Mouse (Mus musculus) kidney, adult 9 months (tissue): ENCODE data around the gene Kcnn4.
"Not testable (repeated sequence)": the region's sequence is repeated elsewhere in the genome, so short reads cannot be mapped to it uniquely, and the experiment has no call there.

Source experiments
- DNase-seq: peaks from one replicate; pipeline ENCODE4 v3.0.0; 2022

The Kcnn4 gene

DNA sequence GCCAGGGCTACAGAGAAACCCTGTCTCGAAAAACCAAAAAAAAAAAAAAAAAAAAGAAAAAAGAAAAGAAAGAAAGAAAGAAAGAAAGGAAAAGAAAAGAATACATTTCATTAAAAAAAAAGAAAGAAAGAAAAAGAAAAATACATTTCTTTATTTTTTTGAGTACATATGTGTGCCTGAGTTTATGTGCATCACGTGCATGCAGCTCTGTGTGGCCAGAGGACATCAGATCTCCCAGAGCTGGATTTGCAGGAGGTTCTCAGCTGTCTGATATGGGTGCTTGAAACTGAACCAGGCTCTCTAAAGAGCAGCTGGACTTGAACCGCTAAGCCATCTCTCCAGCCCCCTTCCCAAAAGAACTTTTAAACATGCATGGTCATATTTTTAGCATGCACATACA lies 24.0 kb downstream of the Kcnn4 start:
- no peak for DNase-seq

DNA sequence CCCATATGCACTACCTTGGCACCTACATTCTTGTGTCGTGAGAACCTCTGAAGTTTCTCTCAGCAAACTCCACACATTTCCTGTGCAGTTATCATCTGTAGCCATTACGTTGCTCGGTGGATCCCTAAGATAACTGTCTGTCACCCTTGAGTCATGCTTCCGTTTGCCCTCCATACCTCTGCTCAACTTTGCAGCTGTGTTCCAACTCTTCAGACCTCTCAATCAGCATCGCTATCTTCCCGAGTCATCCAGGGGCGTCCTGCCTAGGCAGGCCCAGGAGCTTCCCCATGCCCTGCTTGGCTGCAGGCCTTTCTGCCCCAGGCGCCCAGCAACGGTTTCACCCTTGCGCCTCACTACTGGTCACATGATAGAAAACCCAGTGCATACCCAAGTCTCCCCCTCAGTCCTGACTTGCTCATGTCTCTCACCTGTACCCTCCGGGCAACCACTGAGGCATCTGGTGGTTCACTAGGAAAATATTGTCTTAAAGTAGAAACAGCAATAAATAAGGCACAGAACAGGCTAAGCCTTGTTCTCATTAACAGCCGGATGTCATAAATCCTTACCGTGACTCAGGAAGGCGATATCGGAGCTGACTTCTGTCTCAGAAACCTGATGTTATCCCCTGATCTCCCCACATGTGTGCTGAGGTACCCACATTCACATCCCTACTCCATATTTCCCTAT lies 24.6 kb downstream of the Kcnn4 start:
- no peak for DNase-seq

DNA sequence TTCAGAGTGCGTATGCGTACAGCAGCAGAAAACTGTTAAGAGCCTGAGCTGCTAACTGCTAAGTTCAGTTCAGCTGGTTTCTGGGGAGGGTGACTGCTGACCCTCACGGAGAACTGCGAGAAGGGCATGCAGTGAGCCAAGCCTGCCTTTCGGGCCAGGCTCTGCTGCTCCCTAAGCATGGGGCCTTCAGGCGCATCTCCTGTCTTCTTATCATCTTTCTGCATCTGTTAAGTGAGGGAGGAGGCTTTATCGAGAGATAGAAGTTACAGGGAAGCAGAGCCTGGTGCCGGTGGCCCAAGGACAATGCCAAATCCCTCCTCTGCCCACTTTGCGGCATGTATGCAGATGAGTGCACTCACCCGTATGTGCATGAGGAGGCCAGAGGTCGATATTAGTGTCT lies 26.8 kb downstream of the Kcnn4 start:
- DNase-seq: no peak

DNA sequence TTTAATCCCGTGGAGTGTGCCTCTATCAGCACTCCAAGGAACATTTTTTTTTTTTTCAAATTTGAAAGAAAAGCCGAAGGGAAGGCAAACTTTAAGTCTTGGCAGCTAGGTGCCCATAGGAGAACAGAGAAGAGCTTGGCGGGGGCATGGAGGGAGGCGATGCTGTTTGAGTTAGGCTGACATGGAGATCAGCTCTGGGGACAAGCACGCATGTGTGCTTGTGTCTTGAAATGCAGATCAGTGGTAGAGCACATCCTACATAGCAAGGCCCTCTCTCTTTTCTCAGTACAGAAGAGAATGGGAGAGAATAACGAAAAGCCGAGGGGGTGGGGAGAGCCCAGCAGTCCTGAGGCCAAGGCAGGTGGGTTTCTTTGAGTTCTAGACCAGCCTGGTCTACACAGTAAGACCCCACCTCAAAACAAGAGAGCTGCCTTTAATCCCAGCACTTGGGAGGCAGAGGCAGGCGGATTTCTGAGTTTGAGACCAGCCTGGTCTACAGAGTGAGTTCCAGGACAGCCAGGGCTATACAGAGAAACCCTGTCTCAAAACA lies 28.4 kb downstream of the Kcnn4 start:
- no peak for DNase-seq

DNA sequence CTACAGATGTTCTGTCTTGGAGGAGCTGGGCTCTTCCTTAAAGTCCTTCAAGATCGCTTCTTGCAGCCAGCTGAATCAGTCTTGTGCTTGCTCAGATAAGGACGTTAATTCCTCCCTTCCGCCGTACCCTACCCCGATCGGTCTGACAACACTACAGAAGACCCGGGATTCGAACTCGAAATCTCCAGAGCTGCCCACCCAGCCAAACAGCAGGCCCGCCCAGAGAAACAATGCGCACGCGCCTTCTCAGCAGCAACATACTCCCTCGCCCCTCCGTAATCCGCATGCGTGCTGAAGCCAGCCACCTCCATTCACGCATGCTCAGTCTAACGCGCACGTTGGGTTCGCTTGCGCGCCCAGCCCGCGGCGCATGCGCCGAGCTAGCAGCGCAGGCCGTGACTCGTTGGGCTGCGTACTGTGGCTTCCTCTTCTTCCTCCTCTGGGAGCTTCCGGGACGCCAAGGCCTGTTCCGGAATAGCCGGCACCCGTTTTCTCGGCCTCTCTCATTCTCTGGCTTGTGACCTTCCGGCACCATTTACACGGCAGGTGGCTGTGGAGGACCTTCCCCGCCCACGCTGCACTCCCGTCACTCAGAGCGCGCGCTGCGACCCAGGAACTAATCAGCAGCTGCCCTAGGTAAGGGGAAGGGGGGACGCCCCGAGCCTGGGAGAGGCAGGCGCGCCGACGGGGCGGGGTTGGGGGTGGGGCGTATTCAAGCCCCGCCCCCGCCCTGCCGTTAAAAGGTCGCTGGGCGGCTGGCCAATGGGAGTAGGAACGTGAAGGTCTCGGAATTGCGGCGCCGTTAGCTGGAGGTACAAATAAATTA lies 29.4 kb downstream of the Kcnn4 start, which contains the start of gene Smg9:
Gene Smg9, plus strand, starts transcription at position 364 of the 826 bp plus-strand sequence.
- peak; percentile 98 for DNase-seq

DNA sequence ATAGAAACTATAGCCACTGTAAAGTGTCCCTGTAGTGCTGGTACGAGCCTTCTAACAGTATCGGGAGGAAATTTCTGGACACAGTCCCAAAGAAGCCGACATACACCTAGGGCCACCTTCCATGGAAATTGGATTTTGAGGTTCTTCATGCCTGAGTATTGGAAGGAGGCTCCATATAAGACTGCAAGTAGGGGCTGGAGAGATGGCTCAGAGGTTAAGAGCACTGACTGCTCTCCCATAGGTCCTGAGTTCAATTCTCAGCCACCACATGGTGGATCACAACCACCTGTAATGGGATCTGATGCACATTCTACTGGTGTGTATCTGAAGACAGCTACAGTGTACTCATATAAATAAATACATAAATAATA lies 30.0 kb downstream of the Kcnn4 start:
- no peak for DNase-seq

DNA sequence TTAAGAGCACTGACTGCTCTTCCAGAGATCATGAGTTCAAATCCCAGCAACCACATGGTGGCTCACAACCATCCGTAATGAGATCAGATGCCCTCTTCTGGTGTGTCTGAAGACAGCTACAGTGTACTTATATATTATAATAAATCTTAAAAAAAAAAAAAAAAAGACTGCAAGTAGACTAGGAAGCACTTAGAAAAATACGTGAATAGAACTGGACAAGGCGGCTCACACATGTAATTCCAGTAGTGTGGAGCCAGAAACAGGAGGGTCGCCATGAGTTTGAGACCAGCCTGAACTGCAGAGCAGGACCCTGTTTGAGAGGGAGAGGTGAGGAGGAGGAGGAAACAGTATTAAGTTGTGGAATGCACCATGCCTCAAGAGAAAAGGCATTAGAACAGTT lies 30.4 kb downstream of the Kcnn4 start:
- not testable (repeated sequence) for DNase-seq

DNA sequence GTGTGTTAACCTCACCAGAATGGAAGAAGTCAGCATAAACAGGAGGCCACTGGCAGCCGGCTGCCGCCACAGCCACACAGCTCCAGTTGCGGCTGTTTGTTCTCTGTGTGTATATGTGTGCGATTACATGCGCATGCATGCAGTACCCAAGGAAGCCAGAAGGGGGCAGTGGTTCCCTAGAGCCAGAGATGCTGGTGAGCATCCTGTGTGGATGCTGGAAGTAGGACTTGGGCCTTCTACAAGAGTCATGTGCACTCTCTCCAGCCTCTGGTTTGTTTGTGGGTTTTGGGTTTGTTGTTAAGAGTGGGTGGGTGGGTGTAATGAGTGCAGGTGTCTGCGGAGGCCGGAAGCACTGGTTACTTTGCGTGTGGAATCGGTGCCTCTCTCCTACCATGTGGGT lies 32.8 kb downstream of the Kcnn4 start:
- no peak for DNase-seq

DNA sequence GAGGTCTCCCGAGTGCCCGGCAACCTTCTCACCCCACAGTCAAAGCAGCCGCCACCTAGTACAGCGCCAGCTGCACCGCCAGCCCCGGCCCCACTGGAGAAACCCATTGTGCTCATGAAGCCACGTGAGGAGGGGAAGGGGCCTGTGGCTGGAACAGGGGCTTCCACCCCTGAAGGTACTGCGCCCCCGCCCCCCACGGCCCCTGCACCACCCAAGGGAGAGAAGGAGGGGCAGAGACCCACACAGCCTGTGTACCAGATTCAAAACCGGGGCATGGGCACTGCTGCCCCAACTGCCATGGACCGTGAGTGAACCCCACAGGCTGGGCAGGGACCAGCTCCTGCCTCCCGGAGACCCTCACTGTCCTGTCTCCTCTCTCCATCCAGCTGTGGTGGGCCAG lies 35.6 kb downstream of the Kcnn4 start:
- no peak for DNase-seq

DNA sequence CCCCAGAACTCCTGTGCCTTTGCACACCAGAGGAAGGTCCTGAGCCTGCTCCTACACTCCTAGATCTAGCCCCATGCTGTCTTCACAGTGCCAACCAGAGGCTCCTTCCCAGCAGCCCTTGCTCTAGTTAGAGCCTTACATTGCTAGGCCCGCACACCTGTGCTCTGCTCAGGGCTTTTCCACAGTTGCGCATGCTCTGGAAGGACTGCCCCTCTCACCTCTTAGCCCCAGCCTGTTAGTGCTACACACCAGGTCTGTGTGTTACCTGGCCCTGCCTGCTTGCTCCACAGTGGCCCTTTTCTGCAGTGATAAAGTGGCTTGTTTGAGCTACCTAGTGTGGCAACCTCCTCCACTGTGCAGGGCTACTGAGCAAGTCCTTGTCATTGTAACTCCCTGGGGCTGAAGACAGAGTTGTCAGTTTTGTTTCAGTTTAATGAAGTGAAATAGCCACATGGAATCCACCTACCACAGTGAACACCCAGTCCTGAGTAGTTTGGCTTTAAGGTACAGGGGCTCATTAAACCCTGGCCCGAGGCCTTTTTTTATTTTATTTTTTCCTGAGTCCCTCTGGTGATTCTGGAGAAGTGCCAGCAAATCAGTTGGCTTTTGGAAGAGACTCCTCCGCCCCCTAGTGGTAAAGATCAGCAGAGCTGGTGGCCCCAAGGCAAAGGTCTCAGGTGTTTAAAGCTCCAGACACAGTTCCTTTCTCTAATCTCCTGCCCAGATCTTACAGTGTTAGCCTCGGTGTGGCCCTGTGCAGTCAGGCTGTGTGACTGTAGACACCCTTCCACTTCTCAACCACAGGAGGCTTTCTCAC lies 36.7 kb downstream of the Kcnn4 start:
- peak; percentile 87 for DNase-seq

DNA sequence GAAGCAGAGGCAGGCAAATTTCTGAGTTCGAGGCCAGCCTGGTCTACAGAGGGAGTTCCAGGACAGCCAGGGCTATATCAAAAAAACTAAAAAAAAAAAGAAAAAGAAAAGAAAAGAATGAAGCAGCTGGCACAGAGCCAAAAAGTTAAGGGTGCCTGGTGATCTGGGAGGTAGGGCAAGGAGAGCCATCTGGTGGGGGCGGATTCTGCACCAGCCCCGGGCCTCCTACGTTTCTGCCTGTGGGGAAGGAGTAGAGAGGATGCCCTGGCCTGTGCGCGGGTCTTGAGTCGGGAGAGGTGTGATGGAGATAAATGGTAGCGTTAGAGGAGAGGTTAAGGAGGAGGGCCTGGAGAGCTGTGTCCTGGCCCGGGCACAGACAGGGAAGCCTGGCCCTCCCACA lies 38.1 kb downstream of the Kcnn4 start:
- DNase-seq: no peak

DNA sequence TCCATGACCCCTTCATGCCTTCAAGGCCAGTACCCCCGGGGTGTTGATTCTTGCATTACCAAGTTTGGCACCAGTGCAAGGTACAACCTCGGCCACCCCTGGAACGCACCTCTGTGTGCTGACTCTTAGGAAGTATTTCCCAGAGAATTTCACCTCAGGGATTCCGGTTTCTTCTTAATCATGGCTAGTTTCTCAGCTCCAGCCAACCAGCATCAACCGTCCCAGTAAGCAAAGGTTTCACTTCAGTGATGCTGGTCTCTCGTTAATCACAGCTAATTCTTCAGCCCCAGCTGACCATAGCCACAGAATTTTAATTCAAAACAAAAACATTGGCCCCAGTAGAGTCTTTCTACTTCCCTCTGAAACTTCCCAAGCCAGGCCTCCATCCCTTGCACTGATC lies 40.1 kb downstream of the Kcnn4 start:
- no peak for DNase-seq

DNA sequence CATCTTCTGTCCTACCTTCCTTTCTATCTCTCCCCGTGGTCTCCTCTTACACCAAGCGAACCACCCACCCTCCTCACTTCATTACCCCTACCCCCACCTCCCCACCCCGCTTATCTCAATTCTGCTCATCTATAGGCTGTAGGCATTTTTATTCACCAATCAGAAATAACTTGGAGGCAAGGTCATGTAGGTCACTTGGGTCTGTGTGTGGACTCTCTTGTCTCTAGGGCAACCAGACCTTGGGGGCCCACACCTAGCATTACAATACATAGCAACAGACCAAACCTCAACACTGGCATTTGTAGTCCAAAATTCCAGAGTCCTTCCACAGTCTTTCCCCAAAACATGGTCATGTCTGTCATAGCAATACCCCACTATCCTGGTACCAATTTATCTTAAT lies 40.8 kb downstream of the Kcnn4 start:
- DNase-seq: no peak

DNA sequence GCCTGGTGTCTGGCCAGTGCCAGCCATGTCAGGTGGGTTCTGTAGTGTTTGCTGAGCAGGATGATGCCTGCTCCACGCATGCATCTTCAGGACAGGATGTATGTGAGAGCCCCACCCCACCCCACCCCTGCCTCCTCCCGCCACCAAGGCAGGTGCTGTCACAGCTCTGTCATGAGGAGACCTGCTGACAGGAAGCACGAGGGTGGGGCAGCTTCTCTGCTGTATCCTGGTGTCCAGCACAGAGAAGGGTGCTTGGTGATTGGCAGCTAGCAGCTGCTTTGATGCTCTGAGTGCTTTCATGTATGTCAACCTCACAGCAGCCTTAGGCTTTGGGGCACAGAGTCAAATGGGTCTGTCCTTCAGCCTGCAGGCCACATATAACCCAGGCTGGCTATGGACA lies 43.6 kb downstream of the Kcnn4 start:
- no peak for DNase-seq

DNA sequence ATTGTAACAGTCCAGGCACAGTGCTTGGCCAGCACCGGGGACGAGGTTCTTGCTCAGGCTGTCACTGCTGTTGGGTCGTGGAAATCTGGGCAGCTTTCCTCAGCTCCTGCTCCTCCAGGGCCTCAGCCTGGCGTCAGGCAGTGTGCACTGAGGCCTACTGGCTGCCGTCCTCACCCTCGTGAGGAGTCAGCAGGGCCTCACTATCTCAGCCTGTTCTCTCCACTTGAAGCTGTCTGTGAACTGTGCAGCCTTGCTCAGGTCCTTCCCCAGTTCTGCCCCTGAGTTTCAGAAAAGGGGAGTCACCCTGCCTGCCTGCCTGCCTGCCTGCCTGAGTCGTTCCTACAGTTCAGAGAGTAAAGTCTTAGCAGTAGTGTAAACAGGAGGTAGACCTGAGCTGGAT lies 45.2 kb downstream of the Kcnn4 start:
- DNase-seq: no peak

DNA sequence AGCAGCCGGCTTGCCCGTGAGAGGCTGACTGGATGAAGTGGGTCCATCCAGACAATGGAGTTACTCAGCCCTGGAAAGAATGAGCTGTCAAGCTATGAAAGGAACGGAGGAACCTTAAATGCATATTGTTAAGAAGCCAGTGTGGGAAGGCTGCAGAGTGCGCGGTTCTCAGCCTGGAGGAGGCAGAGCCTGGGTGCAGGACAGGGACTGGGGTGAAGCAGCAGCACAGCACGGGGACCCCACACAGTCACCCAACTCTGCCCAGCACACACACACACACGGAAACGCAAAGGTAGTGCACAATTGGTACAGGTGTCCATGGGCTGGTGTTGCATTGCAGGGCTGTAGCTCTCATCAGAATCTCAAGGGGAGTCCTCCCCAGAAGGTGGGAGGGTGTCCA lies 49.5 kb downstream of the Kcnn4 start:
- DNase-seq: no peak

DNA sequence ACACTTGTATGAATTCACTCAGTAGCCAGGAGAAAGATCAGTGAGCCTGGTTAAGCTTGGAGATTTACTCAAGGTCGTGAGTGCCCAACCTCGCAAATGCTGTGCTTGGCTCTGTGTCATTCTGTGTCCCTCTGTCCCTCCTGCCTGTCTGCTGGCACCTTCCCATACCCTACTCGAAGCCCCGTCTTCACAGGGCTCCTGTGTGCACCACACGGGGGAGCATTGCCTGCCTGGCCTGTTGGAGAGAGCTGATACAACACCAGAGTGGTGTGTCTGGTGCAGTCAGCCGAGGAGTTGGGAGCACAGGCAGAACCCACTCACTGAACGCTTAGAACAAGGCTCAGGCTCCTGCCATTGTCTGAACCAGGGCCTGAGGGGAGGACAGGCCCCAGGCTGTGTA lies 51.6 kb downstream of the Kcnn4 start:
- DNase-seq: no peak

DNA sequence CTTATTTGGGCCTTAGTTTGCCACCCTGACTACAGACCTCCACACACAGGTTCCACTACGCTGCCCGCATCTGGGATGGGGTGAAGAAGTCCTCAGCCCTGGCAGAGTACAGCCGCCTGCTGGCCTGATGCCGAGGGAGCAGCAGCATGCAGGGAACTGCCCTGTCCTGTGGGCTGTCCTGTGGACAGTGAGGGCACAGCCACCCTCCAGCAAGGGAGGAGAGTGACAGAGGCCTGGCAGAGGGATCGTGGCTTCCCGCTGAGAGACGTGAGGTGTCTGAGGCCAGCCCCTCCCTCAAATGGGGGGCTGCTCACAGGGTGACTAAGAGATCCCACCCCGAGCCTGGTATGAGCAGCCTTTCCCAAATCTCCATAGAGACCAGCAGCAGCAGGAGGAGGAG lies 52.2 kb downstream of the Kcnn4 start:
- DNase-seq: no peak

DNA sequence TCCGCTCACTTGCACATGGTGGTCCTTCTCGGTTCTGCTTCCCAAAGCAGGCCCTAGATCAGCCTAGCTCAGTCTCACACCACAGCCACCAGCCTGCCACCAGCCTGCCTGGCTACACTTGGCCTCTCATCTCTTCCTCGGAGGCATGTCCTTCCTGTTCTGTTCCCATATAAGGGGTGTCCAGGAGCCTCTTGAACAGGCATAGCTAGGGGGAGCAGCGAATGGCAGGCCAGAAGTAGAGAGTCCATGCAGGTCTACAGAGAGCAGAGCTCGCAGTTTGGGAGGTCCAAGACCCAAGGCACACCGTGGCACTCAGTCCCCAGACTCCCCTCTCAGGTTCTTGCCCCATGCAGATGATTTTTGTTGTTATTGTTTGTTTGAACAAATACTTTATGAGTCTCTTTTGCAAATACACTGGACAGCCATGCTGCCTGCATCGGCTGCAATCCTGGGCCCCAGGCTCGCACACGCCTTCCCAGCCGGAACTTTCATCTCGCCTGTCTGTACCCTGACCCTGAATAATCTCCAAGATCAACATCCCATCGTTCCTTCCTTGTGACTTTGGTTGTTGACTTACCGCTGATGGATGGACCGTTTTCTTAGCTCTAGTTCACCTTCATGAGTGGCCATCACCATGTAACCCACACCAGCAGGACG lies 53.2 kb downstream of the Kcnn4 start:
- no peak for DNase-seq

DNA sequence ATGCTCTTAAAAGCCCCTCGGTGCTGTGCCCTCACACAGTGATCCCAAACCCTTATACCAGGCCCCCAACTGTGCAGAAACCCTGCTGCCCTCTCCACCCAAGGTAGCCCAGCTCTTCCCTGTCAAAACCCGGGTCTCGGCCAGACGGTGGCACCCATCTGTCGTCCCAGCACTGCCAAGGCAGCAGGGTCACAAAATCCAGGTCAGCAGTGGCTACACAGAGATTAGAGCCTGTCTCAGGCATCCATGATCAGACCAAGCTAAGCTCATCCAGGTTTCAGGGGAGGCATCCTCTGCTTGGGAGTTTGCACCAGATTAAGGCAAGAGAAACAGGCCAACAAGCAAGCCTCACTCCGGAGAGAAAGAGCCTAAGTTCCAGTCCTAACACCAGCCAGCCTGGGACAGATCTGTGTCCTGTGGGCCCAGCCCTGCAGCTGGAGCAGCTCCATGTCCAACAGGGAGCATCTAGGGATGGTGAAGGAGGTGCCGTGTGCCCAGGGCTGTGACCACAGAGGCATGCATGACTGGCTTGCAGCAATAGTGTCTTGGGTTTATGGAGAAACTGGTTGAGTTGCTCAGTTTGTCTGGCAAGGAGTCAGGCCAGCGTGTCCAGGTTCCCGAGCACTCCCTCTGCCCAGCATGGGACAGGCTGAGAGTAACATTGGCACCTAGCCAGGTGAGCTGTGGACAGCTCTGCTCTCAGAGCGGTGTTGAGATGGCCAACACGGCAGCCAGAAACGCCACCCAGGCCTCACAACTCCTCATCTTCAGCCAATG lies 54.1 kb downstream of the Kcnn4 start:
- DNase-seq: no peak

DNA sequence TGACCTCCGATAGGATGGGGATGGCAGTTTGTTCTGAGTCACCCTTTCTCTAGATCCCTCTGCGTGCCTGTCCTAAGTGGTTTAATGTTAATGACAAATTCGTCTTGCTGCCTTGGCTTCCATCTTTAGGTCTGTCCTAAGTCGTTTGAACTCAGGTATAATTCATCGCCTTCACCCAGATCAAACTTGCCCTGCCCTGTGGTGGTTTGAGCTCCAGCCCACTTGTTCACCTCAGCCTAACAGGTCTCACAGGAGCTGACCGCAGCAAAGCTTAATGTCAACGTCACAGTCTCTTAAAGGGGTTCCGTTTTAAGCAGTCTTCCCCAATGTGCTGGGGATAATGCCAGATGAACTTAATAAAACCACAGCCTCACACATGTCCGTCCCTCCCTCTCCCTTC lies 55.9 kb downstream of the Kcnn4 start:
- DNase-seq: no peak

DNA sequence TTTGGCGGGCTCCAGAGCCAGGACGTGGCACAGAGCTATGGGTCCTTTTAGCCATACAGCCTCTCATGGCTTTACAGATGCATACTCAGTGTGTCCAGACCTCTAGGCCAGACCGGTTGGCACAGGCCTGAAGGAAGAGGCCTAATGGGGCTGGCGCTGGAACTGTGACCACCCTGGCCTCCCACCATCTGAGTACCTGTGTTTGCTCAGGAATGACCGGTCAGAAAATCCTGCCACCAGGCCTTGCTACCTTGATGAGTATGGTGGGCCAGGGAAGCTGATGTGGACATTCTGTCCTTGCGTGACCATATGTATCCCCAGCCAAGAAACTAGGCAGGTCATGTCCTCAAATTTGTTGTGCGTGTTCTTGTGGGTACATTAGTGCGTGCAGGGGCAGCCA lies 57.1 kb downstream of the Kcnn4 start:
- no peak for DNase-seq
